Mouse (Mus musculus): Measurements from ENCODE around the gene Tyk2. TPM values are rescaled to one million over a fixed set of nuclear protein-coding genes. Genes with fewer than 3 reads are reported as not detected.

Gene Tyk2
- polyA plus RNA-seq, 1 experiment from 2014 or later: 16.1 TPM

- no peak for DNase-seq (ENCODE audit: low spot score)
- H3K36me3 ChIP-seq (replicated peaks): peaks cover 80% of the 10 kb centered on the region
- 92% methylated on average over 4 of the region's 4 CpGs for WGBS
- H3K4me1 ChIP-seq: peaks cover 36% of the 10 kb centered on the region
- H3K9me3 ChIP-seq: no peaks in the 10 kb centered on the region
- H3K27ac ChIP-seq (replicated peaks): no peak overlapping the region
- H3K27me3 ChIP-seq (replicated peaks; ENCODE audit: low read depth, poor library complexity, severe bottlenecking): no peaks in the 10 kb centered on the region
- H3K4me3 ChIP-seq: no peak overlapping the region
These were observed 14.4 kb upstream of the Tyk2 start for GRCm38 (mm10) chr9:21145431-21145830.

GRCm38 (mm10) chr9:21144361-21144760, 13.3 kb upstream of the Tyk2 start:
- H3K4me3 ChIP-seq: no peak overlapping the region
- peaks cover 33% of the 10 kb centered on the region for H3K4me1 ChIP-seq
- no peak for DNase-seq (ENCODE audit: low spot score)
- H3K36me3 ChIP-seq (replicated peaks): peaks cover 90% of the 10 kb centered on the region
- no peaks in the 10 kb centered on the region for H3K27me3 ChIP-seq (replicated peaks; ENCODE audit: low read depth, poor library complexity, severe bottlenecking)
- WGBS: 95% methylated on average over 3 of the region's 3 CpGs
- no peak overlapping the region for H3K27ac ChIP-seq (replicated peaks)
- no peaks in the 10 kb centered on the region for H3K9me3 ChIP-seq

- peaks cover 10% of the 10 kb centered on the region for H3K4me1 ChIP-seq
- H3K36me3 ChIP-seq (replicated peaks): peaks cover 100% of the 10 kb centered on the region
- no peaks in the 10 kb centered on the region for H3K27me3 ChIP-seq (replicated peaks; ENCODE audit: low read depth, poor library complexity, severe bottlenecking)
- 93% methylated on average over 14 of the region's 14 CpGs for WGBS
- DNase-seq (ENCODE audit: low spot score): no peak
- H3K4me3 ChIP-seq: no peak overlapping the region
- no peak overlapping the region for H3K27ac ChIP-seq (replicated peaks)
- H3K9me3 ChIP-seq: no peaks in the 10 kb centered on the region
These were observed 10.9 kb upstream of the Tyk2 start for GRCm38 (mm10) chr9:21141922-21142321.

GRCm38 (mm10) chr9:21138386-21138785, 7.3 kb upstream of the Tyk2 start:
- H3K4me1 ChIP-seq: no peaks in the 10 kb centered on the region
- H3K36me3 ChIP-seq (replicated peaks): peaks cover 72% of the 10 kb centered on the region
- 86% methylated on average over 4 of the region's 4 CpGs for WGBS
- no peak overlapping the region for H3K4me3 ChIP-seq
- H3K27ac ChIP-seq (replicated peaks): no peak overlapping the region
- no peak for DNase-seq (ENCODE audit: low spot score)
- H3K27me3 ChIP-seq (replicated peaks; ENCODE audit: low read depth, poor library complexity, severe bottlenecking): no peaks in the 10 kb centered on the region
- H3K9me3 ChIP-seq: no peaks in the 10 kb centered on the region

GRCm38 (mm10) chr9:21137229-21137628, 6.2 kb upstream of the Tyk2 start:
- Histone ChIP-seq H3K4me1 (no peaks in the 10 kb centered on the region), H3K4me3 (no peak overlapping the region), H3K9me3 (no peaks in the 10 kb centered on the region), H3K36me3 (replicated peaks) (peaks cover 60% of the 10 kb centered on the region), H3K27me3 (replicated peaks; ENCODE audit: low read depth, poor library complexity, severe bottlenecking) (no peaks in the 10 kb centered on the region), H3K27ac (replicated peaks) (no peak overlapping the region)
- peak; percentile 60 for DNase-seq (ENCODE audit: low spot score)
- 46% methylated on average over 3 of the region's 3 CpGs for WGBS

- peaks cover 52% of the 10 kb centered on the region for H3K36me3 ChIP-seq (replicated peaks)
- no peak overlapping the region for H3K4me3 ChIP-seq
- H3K27ac ChIP-seq (replicated peaks): no peak overlapping the region
- 86% methylated on average over 6 of the region's 6 CpGs for WGBS
- no peaks in the 10 kb centered on the region for H3K27me3 ChIP-seq (replicated peaks; ENCODE audit: low read depth, poor library complexity, severe bottlenecking)
- no peak for DNase-seq (ENCODE audit: low spot score)
- 0 out of 2 replicates have a peak, but pooled peaks cover 3% of the 10 kb centered on the region for H3K4me1 ChIP-seq
- no peaks in the 10 kb centered on the region for H3K9me3 ChIP-seq
These were observed 5.4 kb upstream of the Tyk2 start for GRCm38 (mm10) chr9:21136401-21136800.

- H3K27ac ChIP-seq (replicated peaks): no peak overlapping the region
- H3K36me3 ChIP-seq (replicated peaks): peaks cover 48% of the 10 kb centered on the region
- 72% methylated on average over 1 of the region's 1 CpGs for WGBS
- no peak overlapping the region for H3K4me3 ChIP-seq
- H3K27me3 ChIP-seq (replicated peaks; ENCODE audit: low read depth, poor library complexity, severe bottlenecking): no peaks in the 10 kb centered on the region
- no peaks in the 10 kb centered on the region for H3K9me3 ChIP-seq
- no peak for DNase-seq (ENCODE audit: low spot score)
- H3K4me1 ChIP-seq: 0 out of 2 replicates have a peak, but pooled peaks cover 5% of the 10 kb centered on the region
These were observed 4.9 kb upstream of the Tyk2 start for GRCm38 (mm10) chr9:21135941-21136381.

GRCm38 (mm10) chr9:21135329-21135890, 4.4 kb upstream of the Tyk2 start:
- DNase-seq (ENCODE audit: low spot score): no peak
- 79% methylated on average over 4 of the region's 4 CpGs for WGBS
- H3K4me3 ChIP-seq: no peak overlapping the region
- H3K36me3 ChIP-seq (replicated peaks): peaks cover 42% of the 10 kb centered on the region
- peaks cover 8% of the 10 kb centered on the region for H3K4me1 ChIP-seq
- no peaks in the 10 kb centered on the region for H3K27me3 ChIP-seq (replicated peaks; ENCODE audit: low read depth, poor library complexity, severe bottlenecking)
- no peak overlapping the region for H3K27ac ChIP-seq (replicated peaks)
- H3K9me3 ChIP-seq: no peaks in the 10 kb centered on the region

GRCm38 (mm10) chr9:21134595-21135328, 3.7 kb upstream of the Tyk2 start:
- DNase-seq (ENCODE audit: low spot score): no peak
- Histone ChIP-seq H3K4me1 (peaks cover 13% of the 10 kb centered on the region), H3K4me3 (no peak overlapping the region), H3K36me3 (replicated peaks) (peaks cover 36% of the 10 kb centered on the region), H3K27ac (replicated peaks) (no peak overlapping the region), H3K27me3 (replicated peaks; ENCODE audit: low read depth, poor library complexity, severe bottlenecking) (no peaks in the 10 kb centered on the region), H3K9me3 (no peaks in the 10 kb centered on the region)
- 78% methylated on average over 9 of the region's 9 CpGs for WGBS

GRCm38 (mm10) chr9:21133064-21133707, 2.1 kb upstream of the Tyk2 start:
- Histone ChIP-seq H3K36me3 (replicated peaks) (peaks cover 20% of the 10 kb centered on the region), H3K4me1 (peaks cover 13% of the 10 kb centered on the region), H3K27me3 (replicated peaks; ENCODE audit: low read depth, poor library complexity, severe bottlenecking) (no peaks in the 10 kb centered on the region), H3K27ac (replicated peaks) (no peak overlapping the region), H3K9me3 (no peaks in the 10 kb centered on the region), H3K4me3 (no peak overlapping the region)
- 83% methylated on average over 9 of the region's 9 CpGs for WGBS
- no peak for DNase-seq (ENCODE audit: low spot score)

GRCm38 (mm10) chr9:21132102-21132775, 1.2 kb upstream of the Tyk2 start:
- Histone ChIP-seq H3K27me3 (replicated peaks; ENCODE audit: low read depth, poor library complexity, severe bottlenecking) (no peaks in the 10 kb centered on the region), H3K4me1 (peaks cover 13% of the 10 kb centered on the region), H3K9me3 (no peaks in the 10 kb centered on the region), H3K27ac (replicated peaks) (no peak overlapping the region), H3K4me3 (no peak overlapping the region; the same call in 1 of the 2 replicates), H3K36me3 (replicated peaks) (peaks cover 10% of the 10 kb centered on the region)
- 85% methylated on average over 12 of the region's 12 CpGs for WGBS
- DNase-seq (ENCODE audit: low spot score): no peak

- 86% methylated on average over 2 of the region's 2 CpGs for WGBS
- H3K9me3 ChIP-seq: no peaks in the 10 kb centered on the region
- peaks cover 39% of the 10 kb centered on the region for H3K36me3 ChIP-seq (replicated peaks)
- H3K4me1 ChIP-seq: peaks cover 9% of the 10 kb centered on the region
- no peak for DNase-seq (ENCODE audit: low spot score)
- H3K4me3 ChIP-seq: no peak overlapping the region
- H3K27me3 ChIP-seq (replicated peaks; ENCODE audit: low read depth, poor library complexity, severe bottlenecking): no peaks in the 10 kb centered on the region
- no peak overlapping the region for H3K27ac ChIP-seq (replicated peaks)
These were observed 4.8 kb downstream of the Tyk2 start for GRCm38 (mm10) chr9:21126259-21126627.
